Mouse (Mus musculus): ENCODE measurements around the gene Gas2l2.

GRCm38 (mm10) chr11:83410510-83410909, 18.7 kb downstream of the Gas2l2 start:
- TF ChIP-seq CTCF (conservative IDR thresholded peaks at IDR 0.05; ENCODE audit: low read length) (no peak), POU5F1 (IDR thresholded peaks at IDR 0.05; ENCODE audit: borderline replicate concordance, low read length) (no peak)

Measured in E14TG2a.4 (cell line).